8 mouse cellular contexts compared by ENCODE assay signal in genomic region chr12:102129508-102130030, GRCm38 (mm10). TPM values are rescaled to one million over a fixed set of nuclear protein-coding genes. Genes with fewer than 3 reads are reported as not detected.
DNase-seq lines count a peak whose midpoint lies in the region; ATAC-seq and TF ChIP-seq lines count a peak whose summit lies in the region.
"Had no signal": no experiment of that assay in that cellular context is flagged by ENCODE, and none has a peak within 500 bp of the region (broad histone marks: within the 10 kb centered on the region; RNA-seq: fewer than 3 reads in every experiment).

No protein-coding gene starts in this region.

- ATAC-seq in lung, embryonic 15.5 days (ENCODE audit: borderline replicate concordance, extremely low read depth, low FRiP score, low TSS enrichment) = no peak
- ATAC-seq in forebrain, embryonic 14.5 days = peak; percentile 24; the same call in 1 of the 2 replicates
- ATAC-seq in limb, embryonic 11.5 days (ENCODE audit: insufficient number of reproducible peaks, low FRiP score, low TSS enrichment, low read depth) = 0 out of 2 replicates have a peak, but pooled peaks have one; percentile 5

- peak overlapping the region; percentile 59 for H3K4me3 ChIP-seq in lung, embryonic 15.5 days
- H3K4me3 ChIP-seq in forebrain, embryonic 14.5 days (ENCODE audit: low read depth, low read length) = peak overlapping the region; percentile 48
- H3K4me3 ChIP-seq in limb, embryonic 11.5 days (ENCODE audit: low read depth, low read length) = peak overlapping the region; percentile 50
- H3K4me3 ChIP-seq in olfactory bulb, adult 2 months (ENCODE audit: insufficient read depth, low read depth, low read length) = peak overlapping the region; percentile 45

- no peak overlapping the region for H3K27ac ChIP-seq in lung, embryonic 15.5 days
- no peak overlapping the region for H3K27ac ChIP-seq in forebrain, embryonic 14.5 days (ENCODE audit: low read depth, low read length)
- H3K27ac ChIP-seq in limb, embryonic 11.5 days (replicated peaks; ENCODE audit: low read depth, low read length) = no peak overlapping the region
- no peak overlapping the region for H3K27ac ChIP-seq in olfactory bulb, adult 2 months (ENCODE audit: insufficient read depth, low read depth, low read length)

- peaks cover 25% of the 10 kb centered on the region for H3K4me1 ChIP-seq in lung, embryonic 15.5 days
- peaks cover 14% of the 10 kb centered on the region; the same call in 1 of the 2 replicates for H3K4me1 ChIP-seq in forebrain, embryonic 14.5 days (ENCODE audit: control insufficient read depth, insufficient read depth, low read length)
- H3K4me1 ChIP-seq in limb, embryonic 11.5 days (ENCODE audit: control insufficient read depth, insufficient read depth, low read length) = peaks cover 15% of the 10 kb centered on the region; the same call in 1 of the 2 replicates
- peaks cover 14% of the 10 kb centered on the region for H3K4me1 ChIP-seq in olfactory bulb, adult 2 months (ENCODE audit: control insufficient read depth, insufficient read depth, low read length)

- H3K36me3 ChIP-seq in lung, embryonic 15.5 days = no peaks in the 10 kb centered on the region
- no peaks in the 10 kb centered on the region for H3K36me3 ChIP-seq in forebrain, embryonic 14.5 days (ENCODE audit: control insufficient read depth, insufficient read depth, low read length)
- H3K36me3 ChIP-seq in limb, embryonic 11.5 days (ENCODE audit: control insufficient read depth, insufficient read depth, low read length) = no peaks in the 10 kb centered on the region

- peaks cover 57% of the 10 kb centered on the region for H3K27me3 ChIP-seq in lung, embryonic 15.5 days
- peaks cover 21% of the 10 kb centered on the region for H3K27me3 ChIP-seq in forebrain, embryonic 14.5 days (replicated peaks; ENCODE audit: control insufficient read depth, insufficient read depth, low read length)
- H3K27me3 ChIP-seq in limb, embryonic 11.5 days (ENCODE audit: control insufficient read depth, insufficient read depth, low read length) = peaks cover 54% of the 10 kb centered on the region

- no peak for TF ChIP-seq POLR2A in olfactory bulb, adult 2 months (IDR thresholded peaks at IDR 0.05; ENCODE audit: insufficient read depth, low read depth, low read length)

- TF ChIP-seq CTCF in olfactory bulb, adult 2 months (IDR thresholded peaks at IDR 0.05; ENCODE audit: insufficient read depth, low read depth, low read length) = no peak

- WGBS in lung, embryonic 15.5 days = 2% methylated on average over 14 of the region's 14 CpGs
- 1% methylated on average over 14 of the region's 14 CpGs for WGBS in forebrain, embryonic 14.5 days
- WGBS in limb, embryonic 11.5 days = 3% methylated on average over 14 of the region's 14 CpGs
- 4% methylated on average over 14 of the region's 14 CpGs for WGBS in olfactory bulb, adult 2 months

- peak overlapping the region; percentile 100 for H3K4me2 ChIP-seq in lung, embryonic 15.5 days
- H3K4me2 ChIP-seq in forebrain, embryonic 14.5 days (ENCODE audit: low read length) = peak overlapping the region; percentile 100
- peak overlapping the region; percentile 98 for H3K4me2 ChIP-seq in limb, embryonic 11.5 days (ENCODE audit: low read depth, severe bottlenecking)

- no peaks in the 10 kb centered on the region for H3K9me3 ChIP-seq in lung, embryonic 15.5 days
- no peaks in the 10 kb centered on the region for H3K9me3 ChIP-seq in forebrain, embryonic 14.5 days (replicated peaks; ENCODE audit: control insufficient read depth, low read length)
- H3K9me3 ChIP-seq in limb, embryonic 11.5 days (ENCODE audit: control insufficient read depth, low read length) = no peaks in the 10 kb centered on the region

- H3K9ac ChIP-seq in lung, embryonic 15.5 days = peak overlapping the region; percentile 62
- peak overlapping the region; percentile 63 for H3K9ac ChIP-seq in forebrain, embryonic 14.5 days (ENCODE audit: low read length)
- H3K9ac ChIP-seq in limb, embryonic 11.5 days (ENCODE audit: low read length) = 0 out of 2 replicates have a peak overlapping the region, but pooled peaks have one; percentile 17

- DNase-seq in lung, postnatal 36 days = no peak
- DNase-seq in forebrain, embryonic 14.5 days (ENCODE audit: low spot score) = no peak
- DNase-seq in limb, embryonic 11.5 days (ENCODE audit: low spot score) = peak; percentile 21
- no peak for DNase-seq in urinary bladder, postnatal 4 days (ENCODE audit: low spot score in 2 of 2)
- no peak for DNase-seq in cerebellum, adult 11-12 months

RNA-seq across cellular contexts. Expression of gene Slc24a4, which starts 1.0 kb away (rescaled TPM):
- polyA plus RNA-seq in lung, embryonic 15.5 days (2015; fragmentation: Nextera tagmentation; extraction: Ambion mirVana) = 1.8 and 2.1 TPM in 2 replicates
- 0.74 and 1.1 TPM in 2 replicates for polyA plus RNA-seq in forebrain, embryonic 14.5 days (2014; fragmentation: Nextera tagmentation; extraction: Ambion mirVana)
- polyA plus RNA-seq in limb, embryonic 11.5 days (2014; fragmentation: Nextera tagmentation; extraction: Ambion mirVana) = not detected in 2 replicates
- polyA plus RNA-seq in olfactory bulb, adult 2 months (2012; ENCODE audit: insufficient read depth, insufficient read length, low replicate concordance, missing spikeins) = not detected in 2 replicates
- polyA plus RNA-seq: liver, adult 2 months had no signal
